Mouse (Mus musculus) embryonic facial prominence, embryonic 11.5 days (tissue): ENCODE data around the gene Hddc2. TPM values are rescaled to one million over a fixed set of nuclear protein-coding genes. Genes with fewer than 3 reads are reported as not detected.

Source experiments
- ATAC-seq: fragments of 200-750 bp; cut with Nextera tagmentation; replicated peaks from 2 replicates; pipeline ENCODE4 v1.8.0; 2017; ENCODE audit warnings: low read depth; ENCODE audit not compliant: insufficient number of reproducible peaks, low FRiP score, low TSS enrichment
- DNase-seq: peaks from one replicate; pipeline ENCODE4 v3.0.0-alpha.2; 2015; ENCODE audit warnings: low spot score
- H3K27ac ChIP-seq: fragments of 300-500 bp; sonication (generic); replicated peaks from 2 replicates; pipeline ENCODE4 v1.5.1; 2014; ENCODE audit warnings: mild to moderate bottlenecking, low read depth, low read length, control low read depth
- H3K27me3 ChIP-seq: fragments of 300-500 bp; sonication (generic); 2 replicates; pipeline ENCODE4 v1.6.1; 2014; ENCODE audit warnings: mild to moderate bottlenecking, low read length, moderate library complexity, mixed read lengths; ENCODE audit not compliant: control insufficient read depth, insufficient read depth
- H3K36me3 ChIP-seq: fragments of 300-500 bp; sonication (generic); replicated peaks from 2 replicates; pipeline ENCODE4 v1.6.1; 2014; ENCODE audit warnings: low read depth, mild to moderate bottlenecking, low read length, moderate library complexity, mixed read lengths; ENCODE audit not compliant: control insufficient read depth, insufficient read depth
- H3K4me1 ChIP-seq: fragments of 300-500 bp; sonication (generic); 2 replicates; pipeline ENCODE4 v1.6.1; 2014; ENCODE audit warnings: low read length, mixed read lengths; ENCODE audit not compliant: control insufficient read depth, insufficient read depth
- H3K4me2 ChIP-seq: fragments of 300-500 bp; sonication (generic); 2 replicates; pipeline ENCODE4 v1.6.1; 2014; ENCODE audit warnings: low read depth, mild to moderate bottlenecking, control low read depth, low read length, moderate library complexity
- H3K4me3 ChIP-seq: fragments of 300-500 bp; sonication (generic); 2 replicates; pipeline ENCODE4 v1.5.1; 2014; ENCODE audit warnings: low read depth, low read length, control low read depth
- H3K9ac ChIP-seq: fragments of 300-500 bp; sonication (generic); replicated peaks from 2 replicates; pipeline ENCODE4 v1.6.1; 2014; ENCODE audit warnings: mild to moderate bottlenecking, control low read depth, low read length
- H3K9me3 ChIP-seq: fragments of 300-500 bp; sonication (generic); replicated peaks from 2 replicates; pipeline ENCODE4 v1.6.1; 2016; ENCODE audit warnings: mild to moderate bottlenecking, low read length, inconsistent platforms, mixed read lengths; ENCODE audit not compliant: control insufficient read depth
- WGBS: fragments of 180-500 bp; shearing (Covaris S2); extraction: QIAGEN DNeasy Blood & Tissue Kit; methylation state at CpG from one replicate; pipeline ENCODE4 v1.1.7; 2014; 5-methylcytosine and 5-hydroxymethylcytosine counted together
- polyA plus RNA-seq: library from polyadenylated mRNA; unstranded; fragments of >200 nt; fragmentation: Nextera tagmentation; extraction: Ambion mirVana; gene quantifications from 2 replicates; pipeline ENCODE4 v1.2.1, GENCODE M21; 2014

Gene Hddc2
- polyA plus RNA-seq, 1 experiment from 2014 or later, result 93.4 TPM

- no peaks in the 10 kb centered on the region for H3K27me3 ChIP-seq
- H3K4me3 ChIP-seq, result no peak overlapping the region
- no peak overlapping the region for H3K27ac ChIP-seq
- no peak for DNase-seq
- no peaks in the 10 kb centered on the region for H3K36me3 ChIP-seq
- no peaks in the 10 kb centered on the region for H3K9me3 ChIP-seq
- WGBS, result 92% methylated on average over 4 of the region's 4 CpGs
- no peak overlapping the region for H3K4me2 ChIP-seq
- ATAC-seq, result no peak
- H3K9ac ChIP-seq, result no peak overlapping the region
- H3K4me1 ChIP-seq, result no peaks in the 10 kb centered on the region
These were observed 18.1 kb downstream of the Hddc2 start for GRCm38 (mm10) chr10:31331225-31331775.

- no peaks in the 10 kb centered on the region for H3K36me3 ChIP-seq
- no peaks in the 10 kb centered on the region for H3K4me1 ChIP-seq
- no peak for DNase-seq
- 88% methylated on average over 5 of the region's 5 CpGs for WGBS
- no peaks in the 10 kb centered on the region for H3K27me3 ChIP-seq
- H3K4me3 ChIP-seq, result no peak overlapping the region
- no peak overlapping the region for H3K9ac ChIP-seq
- no peak for ATAC-seq
- H3K9me3 ChIP-seq, result no peaks in the 10 kb centered on the region
- H3K4me2 ChIP-seq, result no peak overlapping the region
- H3K27ac ChIP-seq, result no peak overlapping the region
These were observed 23.2 kb downstream of the Hddc2 start for GRCm38 (mm10) chr10:31336432-31336831.

DNA sequence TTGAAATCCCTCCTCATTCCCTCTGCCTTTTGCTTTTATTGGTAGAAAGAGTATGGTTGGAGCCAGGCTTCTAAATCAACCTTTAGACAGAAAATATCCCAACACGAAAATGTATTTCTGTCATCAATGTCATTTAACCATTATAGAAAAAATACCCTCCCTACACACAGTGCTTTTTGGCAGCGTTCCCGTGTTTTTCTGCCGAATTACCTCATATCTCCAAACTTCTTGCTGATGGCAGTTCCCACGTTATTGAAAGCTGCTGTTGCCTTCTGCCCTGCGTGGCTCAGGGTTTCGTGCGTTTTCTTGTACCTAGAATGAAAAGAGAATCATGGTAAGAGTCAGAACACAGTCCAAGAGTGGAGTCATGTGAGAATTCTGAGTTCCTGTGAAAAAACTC, 33.2 kb downstream of the Hddc2 start:
- H3K4me1 ChIP-seq, result no peaks in the 10 kb centered on the region
- H3K9me3 ChIP-seq, result no peaks in the 10 kb centered on the region
- H3K36me3 ChIP-seq, result no peaks in the 10 kb centered on the region
- H3K4me2 ChIP-seq, result no peak overlapping the region
- H3K4me3 ChIP-seq, result no peak overlapping the region
- no peaks in the 10 kb centered on the region for H3K27me3 ChIP-seq
- H3K9ac ChIP-seq, result no peak overlapping the region
- ATAC-seq (no peak), DNase-seq (no peak)
- WGBS, result 86% methylated on average over 8 of the region's 8 CpGs
- no peak overlapping the region for H3K27ac ChIP-seq

GRCm38 (mm10) chr10:31351056-31351455, 37.9 kb downstream of the Hddc2 start:
- no peaks in the 10 kb centered on the region for H3K36me3 ChIP-seq
- no peak overlapping the region for H3K9ac ChIP-seq
- WGBS, result 87% methylated on average over 2 of the region's 2 CpGs
- H3K27me3 ChIP-seq, result no peaks in the 10 kb centered on the region
- H3K4me3 ChIP-seq, result no peak overlapping the region
- no peak overlapping the region for H3K4me2 ChIP-seq
- H3K9me3 ChIP-seq, result no peaks in the 10 kb centered on the region
- no peak for ATAC-seq
- H3K4me1 ChIP-seq, result no peaks in the 10 kb centered on the region
- H3K27ac ChIP-seq, result no peak overlapping the region
- no peak for DNase-seq

DNA sequence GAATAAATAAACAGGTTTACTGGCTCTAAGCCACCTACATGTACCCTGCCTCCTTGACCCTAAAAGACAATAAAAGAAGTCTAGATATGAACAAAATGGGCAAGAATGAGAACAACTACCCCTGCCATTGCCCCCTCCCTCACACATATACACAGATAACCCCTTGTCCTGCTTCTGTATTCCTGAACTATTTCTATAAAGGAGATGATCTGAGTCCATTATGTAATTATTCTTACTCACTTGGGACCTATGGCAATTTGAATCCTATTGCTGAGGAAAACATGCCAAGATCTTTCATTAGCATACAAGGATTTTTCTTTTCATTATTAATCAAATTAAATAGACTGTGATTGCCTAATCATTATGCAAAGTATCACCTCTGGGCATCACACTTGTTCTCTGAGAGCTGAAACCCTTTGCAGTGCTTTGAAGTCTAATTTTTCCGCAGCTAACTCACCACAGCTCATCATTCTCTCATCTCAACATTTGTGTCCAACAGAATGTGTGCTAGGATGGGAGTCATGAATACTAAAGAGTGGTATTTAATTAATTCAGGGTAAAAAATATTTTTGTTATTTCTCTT, 39.8 kb downstream of the Hddc2 start:
- no peaks in the 10 kb centered on the region for H3K9me3 ChIP-seq
- no peak overlapping the region for H3K4me2 ChIP-seq
- DNase-seq (no peak), ATAC-seq (no peak)
- H3K4me1 ChIP-seq, result no peaks in the 10 kb centered on the region
- H3K4me3 ChIP-seq, result no peak overlapping the region
- H3K36me3 ChIP-seq, result no peaks in the 10 kb centered on the region
- H3K9ac ChIP-seq, result no peak overlapping the region
- no peak overlapping the region for H3K27ac ChIP-seq
- no peaks in the 10 kb centered on the region for H3K27me3 ChIP-seq
- 90% methylated on average over 1 of the region's 1 CpGs for WGBS

GRCm38 (mm10) chr10:31354141-31354540, 41.0 kb downstream of the Hddc2 start:
- WGBS, result 82% methylated on average over 2 of the region's 2 CpGs
- Histone ChIP-seq H3K4me1 (no peaks in the 10 kb centered on the region), H3K9ac (no peak overlapping the region), H3K36me3 (no peaks in the 10 kb centered on the region), H3K9me3 (no peaks in the 10 kb centered on the region), H3K27me3 (no peaks in the 10 kb centered on the region), H3K4me3 (no peak overlapping the region), H3K4me2 (no peak overlapping the region), H3K27ac (no peak overlapping the region)
- DNase-seq, result no peak
- no peak for ATAC-seq

DNA sequence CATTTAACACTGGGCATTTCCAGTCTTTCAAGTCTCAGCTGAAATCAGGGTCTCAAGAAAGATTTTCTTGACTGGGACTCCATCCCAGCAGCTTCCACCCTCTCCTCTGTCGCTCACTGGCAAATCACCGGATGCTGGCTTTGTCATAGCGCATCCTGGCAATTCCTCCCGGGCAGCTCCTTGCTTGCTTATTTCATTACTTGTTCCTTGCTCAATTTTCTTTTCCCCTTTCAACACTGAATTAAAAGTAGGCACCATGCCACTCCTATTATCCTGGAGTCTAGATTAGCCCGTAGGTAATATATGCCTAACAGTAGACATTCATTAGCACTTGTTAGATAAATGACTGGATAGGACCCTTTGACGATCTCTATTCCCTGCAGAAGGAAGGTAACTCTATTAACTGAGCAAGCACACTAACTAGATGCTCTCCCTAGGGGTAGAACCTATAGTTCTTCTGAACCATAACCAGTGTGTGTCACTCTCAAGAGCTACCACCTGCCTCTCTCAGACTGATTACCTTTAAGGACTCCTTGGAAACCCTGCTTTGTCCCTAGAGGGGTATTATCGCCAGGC, 41.8 kb downstream of the Hddc2 start:
- H3K4me2 ChIP-seq, result no peak overlapping the region
- ATAC-seq (no peak), DNase-seq (no peak)
- H3K4me1 ChIP-seq, result no peaks in the 10 kb centered on the region
- 82% methylated on average over 7 of the region's 7 CpGs for WGBS
- no peak overlapping the region for H3K27ac ChIP-seq
- H3K27me3 ChIP-seq, result no peaks in the 10 kb centered on the region
- no peaks in the 10 kb centered on the region for H3K36me3 ChIP-seq
- H3K9ac ChIP-seq, result no peak overlapping the region
- no peak overlapping the region for H3K4me3 ChIP-seq
- H3K9me3 ChIP-seq, result no peaks in the 10 kb centered on the region

DNA sequence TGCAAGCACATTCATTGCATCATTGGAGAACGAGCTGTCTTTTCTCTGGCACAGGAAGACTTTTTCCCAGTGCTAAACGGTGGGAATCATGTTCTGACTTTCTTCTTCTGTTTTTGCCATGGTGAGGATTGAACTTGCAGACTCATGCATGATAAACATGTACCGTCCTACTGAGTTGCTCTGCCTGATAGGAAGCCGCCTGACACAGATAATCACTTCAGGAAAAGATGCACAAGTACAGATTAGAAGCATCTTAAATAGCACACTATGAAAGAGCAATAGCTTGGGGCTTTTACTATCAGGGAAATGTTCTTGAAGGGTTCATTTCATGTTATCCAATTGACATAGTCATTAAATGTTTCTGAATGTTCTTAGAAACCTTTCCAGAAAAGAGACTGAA, 46.6 kb downstream of the Hddc2 start:
- ATAC-seq (no peak), DNase-seq (no peak)
- Histone ChIP-seq H3K27ac (no peak overlapping the region), H3K9me3 (no peaks in the 10 kb centered on the region), H3K4me2 (no peak overlapping the region), H3K4me3 (no peak overlapping the region), H3K4me1 (no peaks in the 10 kb centered on the region), H3K36me3 (no peaks in the 10 kb centered on the region), H3K9ac (no peak overlapping the region), H3K27me3 (no peaks in the 10 kb centered on the region)
- WGBS, result 84% methylated on average over 4 of the region's 4 CpGs
